Mouse (Mus musculus): ENCODE results near the gene Mansc1. TPM values are rescaled to one million over a fixed set of nuclear protein-coding genes. Genes with fewer than 3 reads are reported as not detected.

Gene Mansc1
- total RNA-seq, 2 experiments from 2014 or later = 1.7 to 2.0 TPM

DNA sequence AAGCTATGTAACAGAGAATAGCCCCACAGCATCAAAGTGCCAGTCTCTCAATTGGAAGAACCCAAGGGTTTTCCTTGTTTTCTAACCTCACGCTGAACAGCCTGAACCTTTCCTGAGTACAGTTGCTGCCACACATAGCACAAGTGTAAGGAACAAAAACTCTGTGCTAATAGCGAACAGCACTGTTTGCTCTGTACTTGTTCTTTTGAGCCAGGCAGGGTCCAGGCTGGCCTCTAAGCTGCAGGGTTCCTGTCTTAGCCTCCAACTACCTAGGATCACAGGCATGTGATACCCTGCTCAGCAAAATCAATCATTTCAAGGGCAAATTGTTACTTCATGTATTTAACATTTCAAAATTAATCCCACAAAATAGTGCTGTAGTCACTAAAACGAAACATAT is 72.7 kb downstream of the Mansc1 start:
- DNase-seq = no peak
- intact Hi-C loops (cut with DNase I) = loop anchor here (10.0 kb wide), 1 partner anchor 85 kb away; no protein-coding TSS in a partner anchor

Other genes starting within 250 kb of the Mansc1 start
- not detected for gene Bcl2l14, start 236.2 kb downstream of the Mansc1 start, total RNA-seq (2021)
- gene Lrp6, start 65.5 kb downstream of the Mansc1 start, total RNA-seq (2021) = 10 to 100 TPM; 50.1 to 51.5 TPM
- 10 to 100 TPM; 19.0 to 21.3 TPM for gene Borcs5, start 7.0 kb upstream of the Mansc1 start, total RNA-seq (2021)
- 1 to 10 TPM; 5.1 to 5.2 TPM for gene Dusp16, start 160.1 kb upstream of the Mansc1 start, total RNA-seq (2021)
- gene Crebl2, start 197.7 kb upstream of the Mansc1 start, total RNA-seq (2021) = 1 to 10 TPM; 6.5 to 8.1 TPM